Mouse (Mus musculus): Measurements from ENCODE around the gene Reps1. TPM values are rescaled to one million over a fixed set of nuclear protein-coding genes. Genes with fewer than 3 reads are reported as not detected.
"Not testable (repeated sequence)": the region's sequence is repeated elsewhere in the genome, so short reads cannot be mapped to it uniquely, and the experiment has no call there.

The Reps1 gene
- polyA plus RNA-seq, 1 experiment from 2014 or later = 33.2 TPM

GRCm38 (mm10) chr10:18138853-18139503 lies 83.3 kb downstream of the Reps1 start:
- H3K9ac ChIP-seq (ENCODE audit: low read length); H3K4me1 ChIP-seq (replicated peaks; ENCODE audit: control insufficient read depth, insufficient read depth, low read length); H3K27ac ChIP-seq (ENCODE audit: low read depth, low read length); H3K9me3 ChIP-seq (ENCODE audit: control insufficient read depth, low read length); ATAC-seq (replicated peaks; ENCODE audit: low FRiP score); DNase-seq (ENCODE audit: low spot score); H3K36me3 ChIP-seq (ENCODE audit: control insufficient read depth, insufficient read depth, low read length); H3K4me3 ChIP-seq (ENCODE audit: low read depth, low read length); H3K27me3 ChIP-seq (ENCODE audit: control insufficient read depth, insufficient read depth, low read length): not testable (repeated sequence)
- peak overlapping the region; percentile 12; the same call in 1 of the 2 replicates for H3K4me2 ChIP-seq (ENCODE audit: low read depth, low read length, severe bottlenecking)
- WGBS = 74% methylated on average over 12 of the region's 26 CpGs

- WGBS = 88% methylated on average over 5 of the region's 5 CpGs
- Histone ChIP-seq H3K4me2 (ENCODE audit: low read depth, low read length, severe bottlenecking) (peak overlapping the region; percentile 12; the same call in 1 of the 2 replicates), H3K4me3 (ENCODE audit: low read depth, low read length) (no peak overlapping the region), H3K4me1 (replicated peaks; ENCODE audit: control insufficient read depth, insufficient read depth, low read length) (no peaks in the 10 kb centered on the region), H3K9me3 (ENCODE audit: control insufficient read depth, low read length) (no peaks in the 10 kb centered on the region), H3K9ac (ENCODE audit: low read length) (no peak overlapping the region), H3K27me3 (ENCODE audit: control insufficient read depth, insufficient read depth, low read length) (no peaks in the 10 kb centered on the region), H3K36me3 (ENCODE audit: control insufficient read depth, insufficient read depth, low read length) (no peaks in the 10 kb centered on the region), H3K27ac (ENCODE audit: low read depth, low read length) (no peak overlapping the region)
- DNase-seq (ENCODE audit: low spot score) (no peak), ATAC-seq (replicated peaks; ENCODE audit: low FRiP score) (0 out of 2 replicates have a peak, but pooled peaks have one; percentile 53)
Measured at GRCm38 (mm10) chr10:18139615-18140014, 84.0 kb downstream of the Reps1 start.

GRCm38 (mm10) chr10:18141389-18141788 lies 85.7 kb downstream of the Reps1 start:
- Histone ChIP-seq H3K27ac (ENCODE audit: low read depth, low read length) (no peak overlapping the region), H3K4me1 (replicated peaks; ENCODE audit: control insufficient read depth, insufficient read depth, low read length) (no peaks in the 10 kb centered on the region), H3K9me3 (ENCODE audit: control insufficient read depth, low read length) (no peaks in the 10 kb centered on the region), H3K36me3 (ENCODE audit: control insufficient read depth, insufficient read depth, low read length) (no peaks in the 10 kb centered on the region), H3K4me3 (ENCODE audit: low read depth, low read length) (no peak overlapping the region), H3K4me2 (ENCODE audit: low read depth, low read length, severe bottlenecking) (no peak overlapping the region), H3K27me3 (ENCODE audit: control insufficient read depth, insufficient read depth, low read length) (no peaks in the 10 kb centered on the region), H3K9ac (ENCODE audit: low read length) (no peak overlapping the region)
- WGBS = 85% methylated on average over 2 of the region's 2 CpGs
- DNase-seq (ENCODE audit: low spot score) (no peak), ATAC-seq (replicated peaks; ENCODE audit: low FRiP score) (no peak)

- H3K9ac ChIP-seq (ENCODE audit: low read length) = no peak overlapping the region
- H3K4me1 ChIP-seq (replicated peaks; ENCODE audit: control insufficient read depth, insufficient read depth, low read length) = no peaks in the 10 kb centered on the region
- H3K27ac ChIP-seq (ENCODE audit: low read depth, low read length) = no peak overlapping the region
- no peaks in the 10 kb centered on the region for H3K27me3 ChIP-seq (ENCODE audit: control insufficient read depth, insufficient read depth, low read length)
- H3K36me3 ChIP-seq (ENCODE audit: control insufficient read depth, insufficient read depth, low read length) = no peaks in the 10 kb centered on the region
- 88% methylated on average over 6 of the region's 6 CpGs for WGBS
- no peaks in the 10 kb centered on the region for H3K9me3 ChIP-seq (ENCODE audit: control insufficient read depth, low read length)
- H3K4me2 ChIP-seq (ENCODE audit: low read depth, low read length, severe bottlenecking) = no peak overlapping the region
- ATAC-seq (replicated peaks; ENCODE audit: low FRiP score) = no peak
- DNase-seq (ENCODE audit: low spot score) = no peak
- no peak overlapping the region for H3K4me3 ChIP-seq (ENCODE audit: low read depth, low read length)
Measured at GRCm38 (mm10) chr10:18142231-18142630, 86.6 kb downstream of the Reps1 start.

GRCm38 (mm10) chr10:18147224-18147623 lies 91.6 kb downstream of the Reps1 start:
- no peak for DNase-seq (ENCODE audit: low spot score)
- no peak overlapping the region for H3K4me3 ChIP-seq (ENCODE audit: low read depth, low read length)
- H3K27ac ChIP-seq (ENCODE audit: low read depth, low read length) = no peak overlapping the region
- 85% methylated on average over 3 of the region's 3 CpGs for WGBS
- H3K27me3 ChIP-seq (ENCODE audit: control insufficient read depth, insufficient read depth, low read length) = no peaks in the 10 kb centered on the region
- H3K9me3 ChIP-seq (ENCODE audit: control insufficient read depth, low read length) = no peaks in the 10 kb centered on the region
- no peak overlapping the region for H3K9ac ChIP-seq (ENCODE audit: low read length)
- H3K4me1 ChIP-seq (replicated peaks; ENCODE audit: control insufficient read depth, insufficient read depth, low read length) = no peaks in the 10 kb centered on the region
- H3K36me3 ChIP-seq (ENCODE audit: control insufficient read depth, insufficient read depth, low read length) = no peaks in the 10 kb centered on the region
- H3K4me2 ChIP-seq (ENCODE audit: low read depth, low read length, severe bottlenecking) = no peak overlapping the region
- ATAC-seq (replicated peaks; ENCODE audit: low FRiP score) = no peak

GRCm38 (mm10) chr10:18162435-18162971 lies 106.8 kb downstream of the Reps1 start:
- no peaks in the 10 kb centered on the region for H3K36me3 ChIP-seq (ENCODE audit: control insufficient read depth, insufficient read depth, low read length)
- ATAC-seq (replicated peaks; ENCODE audit: low FRiP score) = no peak
- no peaks in the 10 kb centered on the region for H3K27me3 ChIP-seq (ENCODE audit: control insufficient read depth, insufficient read depth, low read length)
- WGBS = 89% methylated on average over 7 of the region's 7 CpGs
- no peaks in the 10 kb centered on the region for H3K4me1 ChIP-seq (replicated peaks; ENCODE audit: control insufficient read depth, insufficient read depth, low read length)
- no peak for DNase-seq (ENCODE audit: low spot score)
- H3K9ac ChIP-seq (ENCODE audit: low read length) = no peak overlapping the region
- no peaks in the 10 kb centered on the region for H3K9me3 ChIP-seq (ENCODE audit: control insufficient read depth, low read length)
- H3K4me3 ChIP-seq (ENCODE audit: low read depth, low read length) = no peak overlapping the region
- no peak overlapping the region for H3K27ac ChIP-seq (ENCODE audit: low read depth, low read length)
- H3K4me2 ChIP-seq (ENCODE audit: low read depth, low read length, severe bottlenecking) = no peak overlapping the region

Other genes starting within 250 kb of the Reps1 start
- gene Heca, start 107.8 kb upstream of the Reps1 start, polyA plus RNA-seq (2014; fragmentation: Nextera tagmentation; extraction: Ambion mirVana) = 3.9 and 4.8 TPM in 2 replicates
- gene Abracl, start 32.6 kb upstream of the Reps1 start, polyA plus RNA-seq (2014; fragmentation: Nextera tagmentation; extraction: Ambion mirVana) = 163 and 188 TPM in 2 replicates
- gene Ect2l, start 155.0 kb downstream of the Reps1 start, polyA plus RNA-seq (2014; fragmentation: Nextera tagmentation; extraction: Ambion mirVana) = 0.49 and 0.85 TPM in 2 replicates
- 5.9 and 6.0 TPM in 2 replicates for gene Ccdc28a, start 179.1 kb downstream of the Reps1 start, polyA plus RNA-seq (2014; fragmentation: Nextera tagmentation; extraction: Ambion mirVana)